Mouse (Mus musculus) limb, embryonic 12.5 days (tissue): Measurements from ENCODE around the gene Olfm3. TPM values are rescaled to one million over a fixed set of nuclear protein-coding genes. Genes with fewer than 3 reads are reported as not detected.

Experiments
- ATAC-seq: fragments of 200-750 bp; cut with Nextera tagmentation; 2 replicates; pipeline ENCODE4 v1.8.0; 2017; ENCODE audit warnings: low read depth, moderate TSS enrichment; ENCODE audit not compliant: insufficient number of reproducible peaks, insufficient read depth, low FRiP score, low TSS enrichment
- H3K27ac ChIP-seq: fragments of 300-500 bp; sonication (generic); 2 replicates; pipeline ENCODE4 v1.5.1; 2016; ENCODE audit warnings: mild to moderate bottlenecking, moderate library complexity
- H3K27me3 ChIP-seq: fragments of 300-500 bp; sonication (generic); 2 replicates; pipeline ENCODE4 v1.6.1; 2016; ENCODE audit warnings: mild to moderate bottlenecking, moderate library complexity
- H3K36me3 ChIP-seq: fragments of 300-500 bp; sonication (generic); 2 replicates; pipeline ENCODE4 v1.6.1; 2016; ENCODE audit warnings: mild to moderate bottlenecking, moderate library complexity
- H3K4me1 ChIP-seq: fragments of 300-500 bp; sonication (generic); replicated peaks from 2 replicates; pipeline ENCODE4 v1.6.1; 2016
- H3K4me2 ChIP-seq: fragments of 300-500 bp; sonication (generic); 2 replicates; pipeline ENCODE4 v1.6.1; 2016; ENCODE audit warnings: mild to moderate bottlenecking, moderate library complexity
- H3K4me3 ChIP-seq: fragments of 300-500 bp; sonication (generic); replicated peaks from 2 replicates; pipeline ENCODE4 v1.5.1; 2016; ENCODE audit warnings: mild to moderate bottlenecking
- H3K9ac ChIP-seq: fragments of 300-500 bp; sonication (generic); replicated peaks from 2 replicates; pipeline ENCODE4 v1.6.1; 2016; ENCODE audit warnings: mild to moderate bottlenecking, moderate library complexity
- H3K9me3 ChIP-seq: fragments of 300-500 bp; sonication (generic); 2 replicates; pipeline ENCODE4 v1.6.1; 2016; ENCODE audit warnings: mild to moderate bottlenecking, moderate library complexity
- WGBS: fragments of 180-500 bp; shearing (Covaris S2); methylation state at CpG from one replicate; pipeline ENCODE4 v1.1.7; 2016; 5-methylcytosine and 5-hydroxymethylcytosine counted together
- polyA plus RNA-seq: library from polyadenylated mRNA; unstranded; fragments of >200 nt; fragmentation: Nextera tagmentation; extraction: Ambion mirVana; gene quantifications from 2 replicates; pipeline ENCODE4 v1.2.1, GENCODE M21; 2016

The Olfm3 gene
- polyA plus RNA-seq, 1 experiment from 2014 or later, result not detected

- Histone ChIP-seq H3K4me2 (no peak overlapping the region), H3K27me3 (no peaks in the 10 kb centered on the region)
These were observed 255.1 kb downstream of the Olfm3 start for GRCm38 (mm10) chr3:115158903-115159473.

GRCm38 (mm10) chr3:115174625-115175024, 270.7 kb downstream of the Olfm3 start:
- H3K4me1 ChIP-seq, result peaks cover 6% of the 10 kb centered on the region; the same call in 1 of the 2 replicates
- no peaks in the 10 kb centered on the region for H3K27me3 ChIP-seq
- H3K4me3 ChIP-seq, result no peak overlapping the region
- 92% methylated on average over 7 of the region's 7 CpGs for WGBS
- H3K9me3 ChIP-seq, result no peaks in the 10 kb centered on the region
- no peak overlapping the region for H3K27ac ChIP-seq
- no peak overlapping the region for H3K4me2 ChIP-seq
- H3K36me3 ChIP-seq, result no peaks in the 10 kb centered on the region
- ATAC-seq, result no peak
- no peak overlapping the region for H3K9ac ChIP-seq

More at GRCm38 (mm10) chr3:115158903-115159473, 255.1 kb downstream of the Olfm3 start:
- Histone ChIP-seq H3K9me3 (no peaks in the 10 kb centered on the region), H3K27ac (no peak overlapping the region), H3K9ac (no peak overlapping the region), H3K36me3 (no peaks in the 10 kb centered on the region), H3K4me3 (no peak overlapping the region), H3K4me1 (no peaks in the 10 kb centered on the region)
- no peak for ATAC-seq
- 77% methylated on average over 3 of the region's 3 CpGs for WGBS
